Mouse (Mus musculus): Measurements from ENCODE around the gene Lrrc51.
A peak's percentile ranks its signal among the peaks of the same experiment; 100 is the strongest.

DNA sequence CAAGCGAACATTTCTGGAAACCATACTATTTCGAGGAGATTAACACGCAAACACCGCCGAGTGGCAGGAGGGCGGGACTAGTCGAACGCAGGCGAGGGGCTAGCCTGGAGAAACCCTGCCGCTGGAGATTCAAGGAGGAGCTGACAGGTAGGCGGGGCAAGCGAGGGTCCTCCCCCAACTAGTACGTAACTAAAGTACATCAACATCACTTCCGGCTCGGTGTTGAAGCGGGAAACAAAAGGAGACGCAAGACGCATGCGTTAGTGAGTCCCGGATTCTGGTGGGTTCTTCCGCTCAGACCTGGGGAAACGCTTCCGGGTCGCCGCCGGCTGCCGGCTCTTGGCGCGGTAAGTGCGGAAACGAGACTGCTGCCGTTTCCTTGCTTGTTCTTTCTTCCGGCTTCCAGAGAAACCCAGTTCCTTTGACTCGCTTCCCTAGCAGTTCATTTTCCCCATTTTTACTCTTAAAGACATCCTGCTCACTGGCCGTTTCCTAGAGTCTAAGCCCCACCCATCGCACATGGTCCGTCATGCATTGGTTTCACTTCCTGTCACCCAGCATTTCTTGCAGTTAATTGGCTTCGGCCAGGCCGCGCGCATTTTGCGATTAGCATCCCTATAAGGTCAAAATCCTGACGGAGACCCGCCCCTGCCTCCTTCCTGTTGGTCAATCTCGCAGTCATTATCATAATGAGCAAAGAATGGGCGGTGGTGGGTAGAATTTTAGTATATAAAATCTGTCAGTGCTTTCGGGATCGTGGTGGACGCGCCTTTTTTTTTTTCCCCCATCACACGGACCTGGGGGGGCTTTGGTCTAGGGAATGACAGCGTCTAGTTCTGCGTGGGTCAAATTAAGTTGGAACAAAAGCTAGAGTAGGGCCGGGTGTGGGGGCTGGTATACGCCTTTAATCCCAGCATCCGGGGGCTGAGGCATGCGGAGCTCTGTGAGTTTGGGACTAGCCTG is 37.3 kb downstream of the Lrrc51 start:
- TF ChIP-seq POLR2A (IDR thresholded peaks at IDR 0.05; ENCODE audit: insufficient read length, low read depth) (peak; percentile 68), USF1 (IDR thresholded peaks at IDR 0.05; ENCODE audit: low read depth) (peak; percentile 53), REST (IDR thresholded peaks at IDR 0.05; ENCODE audit: insufficient read depth, insufficient read length) (no peak), MYOG (IDR thresholded peaks at IDR 0.05; ENCODE audit: control insufficient read depth in 1 of 3, insufficient read depth in 1 of 3, insufficient read length in 2 of 3, low read depth in 2 of 3) (no peak), CEBPB (IDR thresholded peaks at IDR 0.05; ENCODE audit: insufficient read depth, poor library complexity, severe bottlenecking) (no peak), MYOD1 (IDR thresholded peaks at IDR 0.05; ENCODE audit: control insufficient read depth in 1 of 3, insufficient read length in 2 of 3, low read depth in 2 of 3) (no peak)

All from myocyte (in vitro differentiated cells).